Mouse (Mus musculus) embryonic fibroblast, embryonic 13.5 days (primary cell): ENCODE measurements around the gene March10.

Source experiments
- CTCF ChIP-seq: IDR thresholded peaks from 2 replicates; pipeline ENCODE4 v1.5.1; 2011; ENCODE audit warnings: mild to moderate bottlenecking, control low read depth, low read length, moderate library complexity, borderline replicate concordance; ENCODE audit not compliant: insufficient read depth
- POLR2A ChIP-seq: IDR thresholded peaks from 2 replicates; pipeline ENCODE4 v1.6.1; 2011; ENCODE audit warnings: low read depth, mild to moderate bottlenecking, control low read depth, low read length, moderate library complexity

DNA sequence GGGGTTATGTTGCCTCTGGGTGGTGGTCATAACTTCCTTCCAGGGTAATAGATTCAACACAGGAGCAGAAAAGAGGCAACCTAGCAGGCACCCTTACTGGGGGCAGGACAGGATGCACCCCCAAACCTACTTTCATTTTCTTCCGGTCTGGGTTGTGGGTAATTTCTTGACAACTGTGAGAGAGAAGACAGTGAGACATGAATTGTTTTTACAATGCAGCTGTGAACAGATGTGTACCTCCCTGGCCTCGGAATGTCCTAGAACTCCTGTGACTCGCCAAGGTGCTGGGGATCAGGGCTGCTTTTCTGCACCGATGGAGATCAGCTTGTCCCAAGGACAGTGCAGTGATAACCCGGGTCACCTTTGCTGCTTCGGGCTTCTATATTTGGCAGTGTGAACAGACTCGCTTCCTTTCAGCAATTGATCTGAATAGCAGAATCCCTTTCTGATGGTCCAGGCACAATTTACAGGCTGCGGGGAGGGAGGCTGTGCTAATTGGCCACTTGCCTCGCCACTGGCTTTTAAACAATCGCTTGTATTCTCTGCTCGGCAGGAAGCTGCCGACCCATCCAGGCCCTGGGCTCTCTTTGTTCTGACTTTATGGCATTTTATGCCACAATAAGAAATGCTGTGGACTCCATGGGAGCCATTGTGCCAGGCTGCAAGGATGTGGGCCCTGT, 92.0 kb downstream of the March10 start:
- TF ChIP-seq CTCF, result no peak
- TF ChIP-seq POLR2A, result no peak
